In the genomic region with DNA sequence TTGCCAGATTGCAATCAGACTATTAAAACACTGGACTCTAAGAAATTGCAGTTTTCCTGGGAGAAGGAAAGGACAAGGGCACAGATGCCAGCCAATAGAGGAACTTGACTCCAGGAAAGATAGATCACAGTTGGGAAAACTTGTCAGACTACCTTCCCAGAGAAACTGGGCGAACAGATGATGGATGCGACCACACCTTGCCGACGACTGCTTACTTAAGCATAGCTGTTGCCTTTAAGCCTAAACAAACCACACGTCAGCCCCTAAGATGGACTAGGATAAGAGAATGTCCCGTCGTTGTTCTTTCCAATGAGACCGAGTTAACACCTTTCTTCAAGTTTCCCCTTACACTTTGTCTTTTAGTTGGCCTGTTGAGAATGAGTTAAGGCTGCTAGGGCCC, we compare ENCODE assay signal across 8 mouse cellular contexts. TPM values are rescaled to one million over a fixed set of nuclear protein-coding genes. Genes with fewer than 3 reads are reported as not detected.
A peak's percentile ranks its signal among the peaks of the same experiment; 100 is the strongest.
DNase-seq lines count a peak whose midpoint lies in the region; ATAC-seq and TF ChIP-seq lines count a peak whose summit lies in the region.

No protein-coding gene starts in this region.

- peak overlapping the region; percentile 95 for H3K4me3 ChIP-seq in heart, embryonic 15.5 days
- H3K4me3 ChIP-seq in ES-E14 (ENCODE audit: insufficient read depth in 1 of 2, low read depth in 1 of 2, low read length in 2 of 2, poor library complexity in 1 of 2, severe bottlenecking in 1 of 2): peak overlapping the region; percentile 51 to 93
- peak overlapping the region; percentile 100 for H3K4me3 ChIP-seq in forebrain, embryonic 16.5 days (replicated peaks; ENCODE audit: low read length)
- H3K4me3 ChIP-seq in lung, postnatal 0 days (ENCODE audit: low read depth, low read length): peak overlapping the region; percentile 98

- H3K4me2 ChIP-seq in heart, embryonic 15.5 days: peak overlapping the region; percentile 73
- peak overlapping the region; percentile 90 for H3K4me2 ChIP-seq in forebrain, embryonic 16.5 days (ENCODE audit: low read length)
- peak overlapping the region; percentile 82 for H3K4me2 ChIP-seq in lung, postnatal 0 days (replicated peaks; ENCODE audit: low read depth, low read length)

- peaks cover 23% of the 10 kb centered on the region for H3K36me3 ChIP-seq in heart, embryonic 15.5 days
- H3K36me3 ChIP-seq in ES-E14 (ENCODE audit: control insufficient read depth, insufficient read depth, low read length, poor library complexity, severe bottlenecking): peaks cover 7% of the 10 kb centered on the region
- H3K36me3 ChIP-seq in forebrain, embryonic 16.5 days (ENCODE audit: control insufficient read depth, insufficient read depth): peaks cover 8% of the 10 kb centered on the region; the same call in 1 of the 2 replicates
- H3K36me3 ChIP-seq in lung, postnatal 0 days (ENCODE audit: insufficient read depth, low read length): no peaks in the 10 kb centered on the region

- 0 out of 2 replicates have a peak, but pooled peaks have one; percentile 6 for TF ChIP-seq EP300 in lung, postnatal 0 days (IDR thresholded peaks at IDR 0.05)

- H3K27ac ChIP-seq in heart, embryonic 15.5 days: peak overlapping the region; percentile 98
- H3K27ac ChIP-seq in ES-E14 (ENCODE audit: insufficient read depth, low read depth, low read length, poor library complexity, severe bottlenecking): peak overlapping the region; percentile 3; the same call in 1 of the 2 replicates
- peak overlapping the region; percentile 95 for H3K27ac ChIP-seq in forebrain, embryonic 16.5 days (ENCODE audit: low read length)
- peak overlapping the region; percentile 100 for H3K27ac ChIP-seq in lung, postnatal 0 days (ENCODE audit: low read length)

- H3K9me3 ChIP-seq in heart, embryonic 15.5 days (replicated peaks): no peaks in the 10 kb centered on the region
- no peaks in the 10 kb centered on the region for H3K9me3 ChIP-seq in ES-E14 (ENCODE audit: control insufficient read depth, insufficient read depth, low read depth, low read length)
- H3K9me3 ChIP-seq in forebrain, embryonic 16.5 days (ENCODE audit: control insufficient read depth, low read length): no peaks in the 10 kb centered on the region
- H3K9me3 ChIP-seq in lung, postnatal 0 days (ENCODE audit: low read length): no peaks in the 10 kb centered on the region

- peaks cover 21% of the 10 kb centered on the region for H3K4me1 ChIP-seq in heart, embryonic 15.5 days (replicated peaks)
- H3K4me1 ChIP-seq in ES-E14 (ENCODE audit: control insufficient read depth in 2 of 2, insufficient read depth in 2 of 2, low read length in 2 of 2, poor library complexity in 1 of 2): peaks cover 0 to 6% of the 10 kb centered on the region in 2 experiments; a peak in 1 of 4 replicates
- peaks cover 24% of the 10 kb centered on the region for H3K4me1 ChIP-seq in forebrain, embryonic 16.5 days (replicated peaks; ENCODE audit: control insufficient read depth, insufficient read depth, low read length)
- H3K4me1 ChIP-seq in lung, postnatal 0 days (ENCODE audit: insufficient read depth, low read depth, low read length): peaks cover 16% of the 10 kb centered on the region; the same call in 1 of the 2 replicates

- H3K9ac ChIP-seq in heart, embryonic 15.5 days: 0 out of 2 replicates have a peak overlapping the region, but pooled peaks have one; percentile 38
- peak overlapping the region; percentile 20 for H3K9ac ChIP-seq in ES-E14 (ENCODE audit: insufficient read depth, low read depth, low read length, poor library complexity, severe bottlenecking)
- H3K9ac ChIP-seq in forebrain, embryonic 16.5 days (replicated peaks; ENCODE audit: low read depth, low read length): peak overlapping the region; percentile 89
- peak overlapping the region; percentile 99; the same call in 1 of the 2 replicates for H3K9ac ChIP-seq in lung, postnatal 0 days (replicated peaks; ENCODE audit: low read depth)

- no peak for DNase-seq in heart, adult 18-20 months
- DNase-seq in ES-E14 (ENCODE audit: low read depth, low spot score): no peak
- DNase-seq in lung, postnatal 0 days (ENCODE audit: low spot score): peak; percentile 35
- no peak for DNase-seq in layer of hippocampus, adult 9-11 months
- DNase-seq in spleen, adult 12 weeks (ENCODE audit: low spot score): no peak
- no peak for DNase-seq in adrenal gland, postnatal 25 days

- WGBS in heart, embryonic 15.5 days: 42% methylated on average over 8 of the region's 8 CpGs
- WGBS in forebrain, embryonic 16.5 days: 59% methylated on average over 8 of the region's 8 CpGs
- 14% methylated on average over 8 of the region's 8 CpGs for WGBS in lung, postnatal 0 days

- TF ChIP-seq CTCF in lung, postnatal 0 days (IDR thresholded peaks at IDR 0.05): no peak

- in situ Hi-C loops in ES-E14 (cut with MboI; ENCODE audit: low sequenced_read_pairs in 2 of 2, unreplicated experiment in 2 of 2): no loop called here

- H3K27me3 ChIP-seq in heart, embryonic 15.5 days: no peaks in the 10 kb centered on the region
- H3K27me3 ChIP-seq in forebrain, embryonic 16.5 days (replicated peaks; ENCODE audit: control insufficient read depth, insufficient read depth, low read length): no peaks in the 10 kb centered on the region
- H3K27me3 ChIP-seq in lung, postnatal 0 days (replicated peaks; ENCODE audit: insufficient read depth, low read length): no peaks in the 10 kb centered on the region

- no peak for ATAC-seq in heart, embryonic 15.5 days (replicated peaks; ENCODE audit: insufficient number of reproducible peaks, insufficient read depth, low FRiP score, low read depth)
- ATAC-seq in forebrain, embryonic 16.5 days: 0 out of 2 replicates have a peak, but pooled peaks have one; percentile 2
- no peak for ATAC-seq in lung, postnatal 0 days

TF ChIP-seq in ES-E14, 5 proteins besides CTCF, POLR2A, EP300 and RAD21:
- no peak for TF ChIP-seq HCFC1 (IDR thresholded peaks at IDR 0.05; ENCODE audit: borderline replicate concordance, insufficient read depth, low read length)
- no peak for TF ChIP-seq MAFK (IDR thresholded peaks at IDR 0.05; ENCODE audit: insufficient read depth, low read depth, low read length)
- no peak for TF ChIP-seq ZC3H11A (IDR thresholded peaks at IDR 0.05; ENCODE audit: borderline replicate concordance, low read depth, low read length)
- no peak for TF ChIP-seq CHD2 (IDR thresholded peaks at IDR 0.05; ENCODE audit: low read depth, low read length)
- no peak for TF ChIP-seq ZNF384 (IDR thresholded peaks at IDR 0.05; ENCODE audit: low read depth, low read length)

RNA-seq across cellular contexts. Expression of a gene that starts 0.5 kb away (rescaled TPM):
- polyA plus RNA-seq in heart, embryonic 15.5 days (2015; fragmentation: Nextera tagmentation; extraction: Ambion mirVana): 50.2 and 57.2 TPM in 2 replicates
- 10 to 100 TPM; 32.4 to 32.9 TPM for total RNA-seq in heart, adult 18-20 months (2021)
- 20.4 and 27.7 TPM in 2 replicates for total RNA-seq in ES-E14 (2012; rRNA removed)
- polyA plus RNA-seq in forebrain, embryonic 16.5 days (2015; fragmentation: Nextera tagmentation; extraction: Ambion mirVana): 88.9 and 101 TPM in 2 replicates
- polyA plus RNA-seq in lung, postnatal 0 days (2015; fragmentation: Nextera tagmentation; extraction: Ambion mirVana): 41.3 and 48.1 TPM in 2 replicates
- 56.6 and 63.0 TPM in 2 replicates for total RNA-seq in adrenal gland, postnatal 25 days (2021)

RNA-seq across cellular contexts. Expression of a gene that starts 33.6 kb away (rescaled TPM):
- 43.4 and 45.7 TPM in 2 replicates for polyA plus RNA-seq in heart, embryonic 15.5 days (2015; fragmentation: Nextera tagmentation; extraction: Ambion mirVana)
- total RNA-seq in heart, adult 18-20 months (2021): 10 to 100 TPM; 40.6 to 41.4 TPM
- 24.3 and 27.5 TPM in 2 replicates for total RNA-seq in ES-E14 (2012; rRNA removed)
- polyA plus RNA-seq in forebrain, embryonic 16.5 days (2015; fragmentation: Nextera tagmentation; extraction: Ambion mirVana): 73.6 and 82.4 TPM in 2 replicates
- 41.9 and 44.1 TPM in 2 replicates for polyA plus RNA-seq in lung, postnatal 0 days (2015; fragmentation: Nextera tagmentation; extraction: Ambion mirVana)
- 47.9 and 59.1 TPM in 2 replicates for total RNA-seq in adrenal gland, postnatal 25 days (2021)

RNA-seq across cellular contexts. Expression of a gene that starts 40.2 kb away (rescaled TPM):
- polyA plus RNA-seq in heart, embryonic 15.5 days (2015; fragmentation: Nextera tagmentation; extraction: Ambion mirVana): 47.0 and 58.1 TPM in 2 replicates
- 10 to 100 TPM; 44.2 to 54.9 TPM for total RNA-seq in heart, adult 18-20 months (2021)
- 41.2 and 42.7 TPM in 2 replicates for total RNA-seq in ES-E14 (2012; rRNA removed)
- 62.5 and 63.5 TPM in 2 replicates for polyA plus RNA-seq in forebrain, embryonic 16.5 days (2015; fragmentation: Nextera tagmentation; extraction: Ambion mirVana)
- polyA plus RNA-seq in lung, postnatal 0 days (2015; fragmentation: Nextera tagmentation; extraction: Ambion mirVana): 18.2 and 21.4 TPM in 2 replicates
- total RNA-seq in adrenal gland, postnatal 25 days (2021): 46.3 and 51.4 TPM in 2 replicates

Comparison
In these comparisons a context has a peak if more than half of its experiments do, and no peak if none do; other contexts are left out.
1. H3K27ac ChIP-seq: peak in every context shown above with its lines; median percentile 100 in lung, postnatal 0 days; 98 in heart, embryonic 15.5 days; 95 in forebrain, embryonic 16.5 days; 3 in ES-E14.
2. H3K9ac ChIP-seq: peak in every context shown above with its lines; median percentile 99 in lung, postnatal 0 days; 89 in forebrain, embryonic 16.5 days; 38 in heart, embryonic 15.5 days; 20 in ES-E14.